Mouse (Mus musculus) left cerebral cortex, postnatal 10 days (tissue): Measurements from ENCODE around the gene Gpa33. TPM values are rescaled to one million over a fixed set of nuclear protein-coding genes. Genes with fewer than 3 reads are reported as not detected.

Experiments used
- DNase-seq, 2 experiments: peaks; one replicate each; pipeline ENCODE4 v3.0.0; 2021 to 2022; ENCODE audit warnings: low spot score in 2 of 2, mixed read lengths in 1 of 2; ENCODE audit errors: extremely low spot score in 1 of 2
- intact Hi-C: fragments of 180-260 bp; cut with DNase I; formaldehyde crosslinking; loops from one replicate; pipeline ENCODE4 v1.15.1; 2025
- total RNA-seq, 2 experiments: library from RNA; stranded (reverse); gene quantifications; 2 replicates each; pipeline ENCODE4 v1.2.3; 2021

The Gpa33 gene
- total RNA-seq, 2 experiments from 2014 or later: not detected

- intact Hi-C loops: no loop called here
- no peak for DNase-seq
Measured at GRCm38 (mm10) chr1:166205159-166205558, 75.1 kb downstream of the Gpa33 start.

GRCm38 (mm10) chr1:166209371-166209770 lies 79.3 kb downstream of the Gpa33 start:
- no peak for DNase-seq
- intact Hi-C loops: no loop called here

- intact Hi-C loops: no loop called here
- no peak for DNase-seq
Measured at GRCm38 (mm10) chr1:166214181-166214580, 84.1 kb downstream of the Gpa33 start.

Other genes with a start within 250 kb of the Gpa33 start
- gene Pou2f1, start 127.6 kb upstream of the Gpa33 start, total RNA-seq: 10 to 100 TPM; 17.5 to 18.0 TPM
- under 1 TPM; 0.45 to 0.54 TPM for gene Dusp27, start 2.3 kb upstream of the Gpa33 start, total RNA-seq
- gene Mael, start 108.5 kb downstream of the Gpa33 start, total RNA-seq: under 1 TPM in 1 of 2 experiments, not detected in 1; 0.43 TPM
- 100 to 1,000 TPM; 147 to 154 TPM for gene Ildr2, start 123.9 kb downstream of the Gpa33 start, total RNA-seq
- gene Tada1, start 248.9 kb downstream of the Gpa33 start, total RNA-seq: 10 to 100 TPM; 33.3 to 36.3 TPM